Mouse (Mus musculus) lung, embryonic 16.5 days (tissue): ENCODE measurements around the gene Casc3. TPM values are rescaled to one million over a fixed set of nuclear protein-coding genes. Genes with fewer than 3 reads are reported as not detected.

Experiments
- ATAC-seq: fragments of 200-750 bp; cut with Nextera tagmentation; 2 replicates; pipeline ENCODE4 v1.8.0; 2017; ENCODE audit warnings: low read depth, mild to moderate bottlenecking, moderate library complexity
- H3K27ac ChIP-seq: fragments of 300-500 bp; sonication (generic); 2 replicates; pipeline ENCODE4 v1.5.1; 2014; ENCODE audit warnings: mild to moderate bottlenecking, control low read depth, low read length
- H3K27me3 ChIP-seq: fragments of 300-500 bp; sonication (generic); 2 replicates; pipeline ENCODE4 v1.6.1; 2014; ENCODE audit warnings: low read depth, low read length, mixed read lengths; ENCODE audit not compliant: control insufficient read depth, insufficient read depth
- H3K36me3 ChIP-seq: fragments of 300-500 bp; sonication (generic); 2 replicates; pipeline ENCODE4 v1.6.1; 2014; ENCODE audit warnings: low read length; ENCODE audit not compliant: control insufficient read depth, insufficient read depth
- H3K4me1 ChIP-seq: fragments of 300-500 bp; sonication (generic); replicated peaks from 2 replicates; pipeline ENCODE4 v1.6.1; 2014; ENCODE audit warnings: low read length, mixed read lengths; ENCODE audit not compliant: control insufficient read depth, insufficient read depth
- H3K4me2 ChIP-seq: fragments of 300-500 bp; sonication (generic); 2 replicates; pipeline ENCODE4 v1.6.1; 2014; ENCODE audit warnings: low read depth, low read length, control low read depth
- H3K4me3 ChIP-seq: fragments of 300-500 bp; sonication (generic); 2 replicates; pipeline ENCODE4 v1.5.1; 2014; ENCODE audit warnings: mild to moderate bottlenecking, low read length, control low read depth
- H3K9ac ChIP-seq: fragments of 300-500 bp; sonication (generic); 2 replicates; pipeline ENCODE4 v1.6.1; 2014; ENCODE audit warnings: low read length, control low read depth
- H3K9me3 ChIP-seq: fragments of 300-500 bp; sonication (generic); 2 replicates; pipeline ENCODE4 v1.6.1; 2016; ENCODE audit warnings: low read length; ENCODE audit not compliant: control insufficient read depth
- WGBS: fragments of 180-500 bp; shearing (Covaris S2); extraction: QIAGEN DNeasy Blood & Tissue Kit; methylation state at CpG from one replicate; pipeline ENCODE4 v1.1.7; 2014; 5-methylcytosine and 5-hydroxymethylcytosine counted together
- polyA plus RNA-seq: library from polyadenylated mRNA; unstranded; fragments of >200 nt; fragmentation: Nextera tagmentation; extraction: Ambion mirVana; gene quantifications from 2 replicates; pipeline ENCODE4 v1.2.1, GENCODE M21; 2015

Gene Casc3
- polyA plus RNA-seq, 1 experiment from 2014 or later = 33.2 TPM

GRCm38 (mm10) chr11:98850100-98851093 lies 45.7 kb downstream of the Casc3 start:
- Histone ChIP-seq H3K27me3 (no peaks in the 10 kb centered on the region), H3K4me1 (peaks cover 16% of the 10 kb centered on the region), H3K9ac (0 out of 2 replicates have a peak overlapping the region, but pooled peaks have one; percentile 24), H3K4me2 (no peak overlapping the region), H3K36me3 (no peaks in the 10 kb centered on the region), H3K4me3 (no peak overlapping the region), H3K9me3 (no peaks in the 10 kb centered on the region), H3K27ac (peak overlapping the region; percentile 32; the same call in 1 of the 2 replicates)
- 50% methylated on average over 26 of the region's 26 CpGs for WGBS
- peak; percentile 61 for ATAC-seq

- WGBS = 84% methylated on average over 8 of the region's 8 CpGs
- no peaks in the 10 kb centered on the region for H3K9me3 ChIP-seq
- H3K27ac ChIP-seq = no peak overlapping the region
- H3K4me1 ChIP-seq = peaks cover 14% of the 10 kb centered on the region
- no peak overlapping the region for H3K4me2 ChIP-seq
- H3K4me3 ChIP-seq = no peak overlapping the region
- H3K9ac ChIP-seq = no peak overlapping the region
- H3K36me3 ChIP-seq = no peaks in the 10 kb centered on the region
- ATAC-seq = no peak
- H3K27me3 ChIP-seq = no peaks in the 10 kb centered on the region
Measured at GRCm38 (mm10) chr11:98854116-98854515, 49.4 kb downstream of the Casc3 start.

DNA sequence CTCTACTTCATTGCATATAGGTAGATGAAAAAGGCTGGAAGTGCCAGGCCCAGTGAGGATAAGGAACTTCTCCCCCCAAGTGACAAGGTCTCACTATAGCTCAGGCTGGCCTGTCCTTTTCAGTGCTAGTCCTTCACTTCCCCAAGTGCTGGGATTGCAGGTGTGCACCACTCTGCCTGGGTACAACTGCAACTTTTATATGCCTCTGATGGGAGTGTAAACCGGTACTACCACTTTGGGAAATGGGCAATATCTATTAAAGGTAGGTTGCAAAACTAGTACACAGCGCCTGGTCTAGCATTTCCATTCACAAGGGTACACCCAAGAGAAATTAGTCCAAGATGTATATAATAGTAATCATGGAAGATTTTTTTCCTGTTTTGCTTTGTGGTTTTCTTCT lies 50.0 kb downstream of the Casc3 start:
- Histone ChIP-seq H3K27ac (no peak overlapping the region), H3K4me3 (no peak overlapping the region), H3K4me2 (no peak overlapping the region), H3K27me3 (no peaks in the 10 kb centered on the region), H3K9me3 (no peaks in the 10 kb centered on the region), H3K9ac (no peak overlapping the region), H3K36me3 (no peaks in the 10 kb centered on the region), H3K4me1 (peaks cover 9% of the 10 kb centered on the region)
- ATAC-seq = no peak
- 82% methylated on average over 2 of the region's 2 CpGs for WGBS

DNA sequence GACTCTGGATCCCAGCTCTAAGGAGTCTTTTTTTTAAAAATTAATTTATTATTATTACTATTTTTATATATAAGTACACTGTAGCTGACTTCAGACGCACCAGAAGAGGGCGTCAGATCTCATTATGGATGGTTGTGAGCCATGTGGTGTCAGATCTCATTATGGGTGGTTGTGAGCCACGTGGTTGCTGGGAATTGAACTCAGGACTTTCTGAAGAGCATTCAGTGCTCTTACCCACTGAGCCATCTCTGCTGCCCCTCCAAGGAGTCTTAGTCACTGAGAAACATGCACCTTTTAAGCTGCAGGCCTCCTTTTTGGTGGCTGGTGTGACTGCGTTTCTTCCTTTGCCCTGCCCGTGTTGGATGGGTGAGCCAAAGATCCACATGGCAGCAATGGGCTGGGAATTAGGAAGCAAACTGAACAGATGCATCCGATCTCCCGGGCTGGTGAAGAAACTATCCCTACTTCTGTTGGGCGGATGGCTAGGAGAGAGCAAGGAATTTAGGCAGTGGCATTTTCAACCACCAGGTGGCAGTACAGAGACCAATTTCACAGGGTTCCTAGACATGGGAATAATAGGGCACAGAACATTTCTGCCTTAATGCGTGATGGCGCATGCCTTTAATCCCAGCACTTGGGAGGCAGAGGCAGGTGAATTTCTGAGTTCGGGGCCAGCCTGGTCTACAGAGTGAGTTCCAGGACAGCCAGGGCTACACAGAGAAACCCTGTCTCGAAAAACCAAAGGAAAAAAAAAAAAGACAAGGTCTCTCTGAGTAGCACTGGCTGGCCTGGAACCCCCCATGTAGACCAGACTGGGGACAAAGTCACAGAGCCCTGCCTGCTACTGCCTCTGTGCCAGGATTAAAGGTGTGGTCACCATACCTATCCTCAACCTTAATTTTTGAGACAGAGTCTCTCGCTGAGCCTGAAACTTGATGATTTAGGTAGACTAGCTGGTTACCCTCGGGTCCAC lies 54.3 kb downstream of the Casc3 start:
- Histone ChIP-seq H3K9ac (0 out of 2 replicates have a peak overlapping the region, but pooled peaks have one; percentile 28), H3K9me3 (no peaks in the 10 kb centered on the region), H3K4me2 (no peak overlapping the region), H3K4me3 (no peak overlapping the region), H3K4me1 (peaks cover 5% of the 10 kb centered on the region), H3K27ac (no peak overlapping the region), H3K27me3 (no peaks in the 10 kb centered on the region), H3K36me3 (no peaks in the 10 kb centered on the region)
- 29% methylated on average over 14 of the region's 14 CpGs for WGBS
- ATAC-seq = peak; percentile 73

GRCm38 (mm10) chr11:98863028-98863750 lies 58.5 kb downstream of the Casc3 start, which contains the start of gene Wipf2:
TSS of gene Wipf2 (plus strand) at chr11:98863638.
- WGBS = 6% methylated on average over 31 of the region's 41 CpGs
- peak; percentile 92 for ATAC-seq
- H3K4me1 ChIP-seq = peaks cover 6% of the 10 kb centered on the region

GRCm38 (mm10) chr11:98863751-98864429 lies 59.2 kb downstream of the Casc3 start:
- H3K36me3 ChIP-seq = peaks cover 12% of the 10 kb centered on the region
- H3K4me1 ChIP-seq = peaks cover 6% of the 10 kb centered on the region
- H3K27ac ChIP-seq = peak overlapping the region; percentile 89
- H3K9me3 ChIP-seq = no peaks in the 10 kb centered on the region
- peak; percentile 73 for ATAC-seq
- WGBS = under 1% methylated on average over 31 of the region's 39 CpGs
- peak overlapping the region; percentile 73 for H3K4me3 ChIP-seq
- H3K9ac ChIP-seq = peak overlapping the region; percentile 85
- H3K4me2 ChIP-seq = peak overlapping the region; percentile 87
- H3K27me3 ChIP-seq = no peaks in the 10 kb centered on the region

More at GRCm38 (mm10) chr11:98863028-98863750, 58.5 kb downstream of the Casc3 start, which contains the start of gene Wipf2:
- peak within 1 kb of the TSS; percentile 85 for H3K9ac ChIP-seq
- H3K27me3 ChIP-seq = no peaks in the 10 kb centered on the region
- peaks cover 12% of the 10 kb centered on the region for H3K36me3 ChIP-seq
- peak within 1 kb of the TSS; percentile 89 for H3K27ac ChIP-seq
- H3K4me2 ChIP-seq = peak within 1 kb of the TSS; percentile 87
- no peaks in the 10 kb centered on the region for H3K9me3 ChIP-seq
- peak within 1 kb of the TSS; percentile 73 for H3K4me3 ChIP-seq

GRCm38 (mm10) chr11:98867293-98867692 lies 62.6 kb downstream of the Casc3 start:
- no peak overlapping the region for H3K4me2 ChIP-seq
- no peak for ATAC-seq
- no peak overlapping the region for H3K4me3 ChIP-seq
- H3K9ac ChIP-seq = no peak overlapping the region
- WGBS = 88% methylated on average over 12 of the region's 12 CpGs
- H3K27ac ChIP-seq = no peak overlapping the region
- no peaks in the 10 kb centered on the region for H3K9me3 ChIP-seq
- H3K4me1 ChIP-seq = peaks cover 11% of the 10 kb centered on the region
- H3K36me3 ChIP-seq = peaks cover 14% of the 10 kb centered on the region
- no peaks in the 10 kb centered on the region for H3K27me3 ChIP-seq

DNA sequence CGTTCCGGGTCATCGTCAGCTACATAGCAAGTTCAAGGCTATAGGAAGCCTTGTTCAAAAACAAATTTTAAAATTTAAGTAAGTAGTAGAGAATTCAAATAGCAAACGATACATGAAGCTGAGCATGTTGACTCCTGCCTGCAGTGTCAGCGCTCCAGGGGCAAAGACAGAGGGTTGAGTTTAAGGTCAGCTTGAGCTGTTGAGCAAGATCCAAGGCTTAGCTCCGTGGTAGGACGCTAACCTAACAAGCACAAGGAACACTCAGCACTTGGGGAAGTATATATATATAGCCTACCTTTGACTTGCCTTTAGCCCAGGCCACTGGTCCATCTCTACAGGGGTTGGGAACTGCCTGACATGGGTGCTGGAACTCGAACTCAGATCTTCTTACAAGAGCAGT lies 65.2 kb downstream of the Casc3 start:
- Histone ChIP-seq H3K4me3 (no peak overlapping the region), H3K9me3 (no peaks in the 10 kb centered on the region), H3K27me3 (no peaks in the 10 kb centered on the region), H3K4me1 (peaks cover 4% of the 10 kb centered on the region; the same call in 1 of the 2 replicates), H3K9ac (no peak overlapping the region), H3K36me3 (peaks cover 17% of the 10 kb centered on the region), H3K27ac (no peak overlapping the region), H3K4me2 (no peak overlapping the region)
- 81% methylated on average over 8 of the region's 8 CpGs for WGBS
- no peak for ATAC-seq
